Mouse (Mus musculus): ENCODE results near the gene Btbd35f26. TPM values are rescaled to one million over a fixed set of nuclear protein-coding genes. Genes with fewer than 3 reads are reported as not detected.
"Not testable (repeated sequence)": the region's sequence is repeated elsewhere in the genome, so short reads cannot be mapped to it uniquely, and the experiment has no call there.

Gene Btbd35f26
- polyA plus RNA-seq (2015; fragmentation: Nextera tagmentation; extraction: Ambion mirVana), result not detected in 2 replicates

GRCm38 (mm10) chrX:31336154-31336553, at the start of gene Btbd35f26:
Gene Btbd35f26 (plus strand): TSS chrX:31336454.
- not testable (repeated sequence) for ATAC-seq (ENCODE audit: insufficient read depth, low FRiP score, low read depth); H3K27ac ChIP-seq

DNA sequence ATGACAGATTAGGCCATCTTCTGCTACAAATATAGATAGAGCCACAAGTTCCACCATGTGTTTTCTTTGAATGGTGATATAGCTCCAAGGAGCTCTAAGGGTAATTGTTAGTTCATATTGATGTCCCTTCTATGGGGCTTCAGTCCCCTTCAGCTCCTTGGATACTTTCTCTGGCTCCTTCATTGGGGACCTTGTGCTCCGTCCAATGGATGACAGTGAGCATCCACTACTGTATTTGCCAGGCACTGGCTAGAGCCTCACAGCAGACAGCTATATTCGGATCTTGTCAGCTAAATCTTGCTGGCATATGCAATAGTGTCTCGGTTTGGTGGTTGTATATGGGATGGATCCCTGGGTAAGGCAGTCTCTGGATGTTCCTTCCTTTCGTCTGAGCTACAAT, 5.7 kb downstream of the Btbd35f26 start:
- H3K4me1 ChIP-seq; H3K36me3 ChIP-seq; H3K4me2 ChIP-seq; H3K9me3 ChIP-seq; H3K27ac ChIP-seq; H3K27me3 ChIP-seq (replicated peaks); ATAC-seq (ENCODE audit: insufficient read depth, low FRiP score, low read depth); H3K9ac ChIP-seq; H3K4me3 ChIP-seq (replicated peaks): not testable (repeated sequence)
- WGBS, result 59% methylated on average over 3 of the region's 4 CpGs

More at GRCm38 (mm10) chrX:31336154-31336553, at the start of gene Btbd35f26:
- not testable (repeated sequence) for H3K4me1 ChIP-seq; H3K4me3 ChIP-seq (replicated peaks); H3K9me3 ChIP-seq; H3K9ac ChIP-seq; H3K4me2 ChIP-seq; H3K27me3 ChIP-seq (replicated peaks); H3K36me3 ChIP-seq
- WGBS, result no CpG with 5 or more reads among the region's 4 CpGs

- H3K27ac ChIP-seq; H3K9me3 ChIP-seq; H3K27me3 ChIP-seq (replicated peaks); H3K4me2 ChIP-seq; ATAC-seq (ENCODE audit: insufficient read depth, low FRiP score, low read depth); H3K4me1 ChIP-seq; H3K4me3 ChIP-seq (replicated peaks); H3K36me3 ChIP-seq; H3K9ac ChIP-seq: not testable (repeated sequence)
- no CpG with 5 or more reads among the region's 4 CpGs for WGBS
Measured at GRCm38 (mm10) chrX:31383818-31384217, 47.6 kb downstream of the Btbd35f26 start, which contains the start of gene Btbd35f19. Gene Btbd35f19 (minus strand): TSS chrX:31383918.

Other genes starting within 250 kb of the Btbd35f26 start
- not detected in 2 replicates for gene Btbd35f29, start 218.8 kb upstream of the Btbd35f26 start, polyA plus RNA-seq (2015; fragmentation: Nextera tagmentation; extraction: Ambion mirVana)
- not detected in 2 replicates for gene Spin2f, start 82.6 kb upstream of the Btbd35f26 start, polyA plus RNA-seq (2015; fragmentation: Nextera tagmentation; extraction: Ambion mirVana)
- not detected in 2 replicates for gene Btbd35f19, start 47.5 kb downstream of the Btbd35f26 start, polyA plus RNA-seq (2015; fragmentation: Nextera tagmentation; extraction: Ambion mirVana)
- gene Gm21883, start 237.8 kb downstream of the Btbd35f26 start, polyA plus RNA-seq (2015; fragmentation: Nextera tagmentation; extraction: Ambion mirVana), result not detected in 2 replicates

All from stomach, embryonic 15.5 days (tissue).